Mouse (Mus musculus) layer of hippocampus, postnatal 25 days (tissue): ENCODE measurements around the gene Tm9sf4. TPM values are rescaled to one million over a fixed set of nuclear protein-coding genes. Genes with fewer than 3 reads are reported as not detected.

Experiments
- DNase-seq, 2 experiments: peaks; one replicate each; pipeline ENCODE4 v3.0.0; 2022; ENCODE audit warnings: mixed read lengths in 2 of 2, low spot score in 1 of 2; ENCODE audit errors: extremely low spot score in 1 of 2
- total RNA-seq, 2 experiments: library from RNA; stranded (reverse); gene quantifications; 2 replicates each; pipeline ENCODE4 v1.2.3; 2021

Tm9sf4 gene
- 10 to 100 TPM; 88.6 to 97.6 TPM for total RNA-seq

DNA sequence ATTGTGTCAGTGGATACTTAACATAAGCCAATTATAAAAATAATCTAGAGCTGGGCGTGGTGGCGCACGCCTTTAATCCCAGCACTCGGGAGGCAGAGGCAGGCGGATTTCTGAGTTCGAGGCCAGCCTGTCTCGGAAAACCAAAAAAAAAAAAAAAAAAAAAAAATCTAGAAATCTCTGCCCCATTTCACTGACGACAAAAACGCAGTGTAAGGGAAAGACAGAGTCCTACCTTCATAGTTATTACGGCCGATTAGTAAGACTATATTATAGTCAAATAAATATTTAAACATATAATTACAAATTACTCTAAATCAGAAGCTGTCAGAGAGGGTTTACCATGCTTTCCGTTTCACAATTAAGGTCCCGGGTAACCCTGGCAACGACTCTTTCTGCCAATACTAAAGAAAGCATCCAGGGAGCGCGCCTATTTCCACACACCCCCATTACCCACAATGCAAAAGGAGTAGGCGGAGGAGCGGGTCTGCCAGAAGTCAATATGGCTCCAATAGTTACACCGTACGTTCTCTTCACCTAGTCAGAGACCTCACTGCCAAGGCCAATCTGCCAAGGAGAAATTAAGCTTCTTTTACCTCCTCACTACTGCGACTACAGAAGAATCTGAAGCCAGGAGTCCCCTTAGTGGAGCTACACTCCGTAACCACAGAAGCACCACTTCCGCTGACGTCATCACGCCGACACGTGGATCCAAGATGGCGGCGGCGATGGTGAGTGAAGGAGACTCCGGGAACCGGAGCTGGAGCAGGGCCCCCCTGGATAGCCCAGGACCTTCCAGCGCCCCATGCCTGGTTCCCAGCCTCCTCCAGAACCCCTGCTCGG is at the start of gene Tm9sf4:
Tm9sf4 (plus strand) TSS at position 460 of the 840 bp plus-strand sequence.
- DNase-seq, result peak; percentile 89 to 95

DNA sequence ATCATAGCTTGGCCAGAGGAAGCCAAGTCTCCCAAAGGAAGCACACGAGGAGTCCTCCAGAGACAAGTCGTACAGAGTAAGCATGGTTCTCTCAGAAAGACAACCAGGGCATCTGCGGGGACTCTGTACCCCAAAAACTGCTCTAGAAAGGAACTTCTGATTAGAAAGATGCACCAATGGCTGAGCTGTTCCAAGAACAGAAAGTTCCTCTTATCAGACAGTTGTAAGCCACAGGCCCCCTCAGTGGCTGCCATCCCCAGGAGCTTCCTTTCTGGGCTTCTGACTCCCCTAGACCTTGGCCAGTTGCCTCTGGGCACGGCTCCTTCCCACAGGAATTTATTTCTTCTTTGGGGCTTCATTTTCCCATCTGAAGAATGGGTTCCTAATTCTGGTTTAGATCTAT is 45.4 kb upstream of the Tm9sf4 start:
- no peak for DNase-seq

- DNase-seq, result no peak
Observed at GRCm38 (mm10) chr2:153117051-153117486, 44.0 kb upstream of the Tm9sf4 start.

- DNase-seq, result no peak
Observed at GRCm38 (mm10) chr2:153119488-153119887, 41.6 kb upstream of the Tm9sf4 start.

- DNase-seq, result no peak
Observed at GRCm38 (mm10) chr2:153120126-153120525, 41.0 kb upstream of the Tm9sf4 start.

- no peak for DNase-seq
Observed at GRCm38 (mm10) chr2:153121821-153122615, 39.1 kb upstream of the Tm9sf4 start.

DNA sequence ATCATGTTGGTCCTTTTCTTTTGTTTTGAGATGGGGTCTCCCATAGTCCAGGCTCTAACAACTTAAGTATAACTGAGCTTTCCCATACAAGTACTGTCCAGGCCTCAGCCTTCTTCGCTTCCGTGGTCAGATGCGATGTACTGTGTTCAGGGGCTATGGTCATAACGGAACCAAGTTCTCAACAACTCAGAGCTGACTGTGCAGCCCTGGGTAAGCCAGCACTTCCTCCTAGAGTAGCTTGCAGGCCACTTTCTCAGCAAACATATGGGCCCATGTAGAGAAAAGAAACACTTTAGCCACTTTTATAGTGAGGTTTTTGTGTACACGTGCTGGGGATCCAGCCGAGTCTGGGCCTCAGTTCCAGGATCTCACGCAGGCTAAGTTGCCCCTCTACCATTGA is 38.4 kb upstream of the Tm9sf4 start:
- DNase-seq, result no peak

DNA sequence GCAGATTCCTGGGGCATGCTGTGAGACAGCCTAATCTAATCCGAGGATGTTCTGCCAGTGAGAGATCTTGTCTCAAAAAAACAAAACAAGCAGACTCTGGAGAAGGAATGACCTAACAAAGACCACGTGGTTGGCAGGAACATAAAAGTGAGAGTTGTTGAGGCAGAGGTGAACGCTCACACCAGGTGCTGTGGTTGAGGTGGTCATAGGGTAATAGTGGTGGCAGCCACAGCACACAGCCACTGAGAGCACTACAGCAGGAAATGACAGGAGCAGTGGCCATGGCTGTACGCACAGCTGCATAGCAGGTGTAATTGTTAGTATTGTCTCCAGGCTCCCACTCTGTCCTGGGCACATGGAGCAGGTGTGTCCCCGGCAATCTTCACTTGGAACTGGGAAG is 35.2 kb upstream of the Tm9sf4 start:
- no peak for DNase-seq

DNA sequence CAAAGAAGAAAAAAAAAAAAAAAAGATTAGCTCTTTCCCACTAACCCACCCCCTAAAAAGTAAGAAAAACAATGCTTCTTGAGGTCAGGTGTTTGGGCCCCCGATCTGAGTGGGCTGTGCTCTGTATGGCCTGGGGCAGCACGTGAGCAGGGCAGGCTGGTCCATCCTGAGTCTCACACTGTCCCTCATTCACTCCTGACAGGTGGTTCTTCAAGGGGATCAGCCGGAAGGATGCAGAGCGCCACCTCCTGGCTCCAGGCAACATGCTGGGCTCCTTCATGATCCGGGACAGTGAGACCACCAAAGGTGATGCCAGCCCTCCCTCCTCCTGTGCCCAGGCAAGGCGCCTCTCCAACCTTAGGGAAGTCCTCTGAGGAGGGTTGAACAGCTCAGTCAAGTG is 30.1 kb upstream of the Tm9sf4 start:
- peak in 1 of 2 experiments; percentile 21 for DNase-seq

DNA sequence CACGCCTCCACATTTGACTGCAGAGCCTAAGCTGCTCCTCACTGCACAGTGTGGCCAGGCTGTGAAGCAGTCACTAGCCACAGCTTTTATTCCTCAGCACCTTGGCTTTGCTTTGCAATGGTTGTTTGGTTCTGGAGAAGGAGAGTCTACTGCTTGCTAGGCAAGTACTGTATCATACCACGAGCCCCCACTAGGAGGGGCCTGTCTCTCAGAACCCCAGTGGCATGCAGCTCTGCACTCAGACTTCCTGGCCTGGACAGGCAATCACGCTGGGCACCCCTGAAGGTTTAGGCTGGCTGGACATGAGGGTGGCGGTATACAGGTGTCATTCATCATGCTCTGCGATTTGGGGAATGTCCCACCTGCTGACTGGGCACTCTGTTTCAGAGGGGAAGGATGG is 26.9 kb upstream of the Tm9sf4 start:
- DNase-seq, result no peak

GRCm38 (mm10) chr2:153136211-153136610 is 24.9 kb upstream of the Tm9sf4 start:
- no peak for DNase-seq

DNA sequence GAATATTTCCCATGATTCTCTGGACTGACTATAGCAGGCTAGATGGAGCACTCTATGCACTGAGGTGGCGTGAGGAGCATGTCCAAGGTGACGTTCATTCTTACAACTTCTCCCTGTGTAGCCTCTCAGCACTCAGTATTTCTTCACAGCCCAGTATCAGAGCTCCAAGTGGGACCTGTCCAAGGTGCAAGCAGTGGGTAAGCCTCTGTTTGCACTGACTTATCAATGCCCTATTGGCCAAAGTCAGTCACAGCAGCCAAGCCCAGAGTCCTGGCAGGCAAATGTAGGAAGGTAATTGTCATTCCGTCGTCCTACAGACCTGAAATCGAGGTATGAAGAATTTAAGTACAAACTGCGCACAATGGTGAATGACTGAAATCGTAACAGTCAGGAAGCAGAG is 21.9 kb upstream of the Tm9sf4 start:
- no peak for DNase-seq

DNA sequence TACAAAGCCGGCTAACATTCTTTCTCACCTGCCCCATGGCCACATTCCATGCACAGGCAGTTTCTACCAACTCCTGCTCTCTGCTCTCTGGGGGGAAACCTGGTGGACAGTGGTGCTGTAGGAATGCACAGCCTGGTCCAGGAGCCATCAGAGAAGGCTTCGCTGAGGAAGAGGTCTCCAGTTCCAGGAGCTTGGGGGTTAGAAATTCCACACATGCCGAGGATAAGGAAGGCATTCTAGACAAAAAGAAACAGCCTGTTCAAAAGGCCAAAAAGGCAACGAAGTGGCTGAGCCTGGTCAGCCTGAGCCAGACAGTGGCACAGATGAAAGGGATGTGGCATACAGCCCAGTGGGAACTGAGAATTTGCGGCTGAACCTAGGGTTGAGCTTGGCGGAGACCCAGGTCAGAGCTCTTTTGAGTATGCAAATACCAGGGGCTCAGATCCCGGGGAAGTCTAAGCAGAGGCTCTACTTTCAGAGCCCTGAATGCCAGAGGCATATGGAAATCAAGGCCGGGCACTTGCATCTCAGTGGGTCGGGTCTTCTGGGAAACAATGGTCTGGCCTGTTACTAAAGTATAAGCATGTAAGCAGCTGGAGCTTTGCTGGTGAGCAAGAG is 21.0 kb upstream of the Tm9sf4 start:
- DNase-seq, result peak in 1 of 2 experiments; percentile 17

DNA sequence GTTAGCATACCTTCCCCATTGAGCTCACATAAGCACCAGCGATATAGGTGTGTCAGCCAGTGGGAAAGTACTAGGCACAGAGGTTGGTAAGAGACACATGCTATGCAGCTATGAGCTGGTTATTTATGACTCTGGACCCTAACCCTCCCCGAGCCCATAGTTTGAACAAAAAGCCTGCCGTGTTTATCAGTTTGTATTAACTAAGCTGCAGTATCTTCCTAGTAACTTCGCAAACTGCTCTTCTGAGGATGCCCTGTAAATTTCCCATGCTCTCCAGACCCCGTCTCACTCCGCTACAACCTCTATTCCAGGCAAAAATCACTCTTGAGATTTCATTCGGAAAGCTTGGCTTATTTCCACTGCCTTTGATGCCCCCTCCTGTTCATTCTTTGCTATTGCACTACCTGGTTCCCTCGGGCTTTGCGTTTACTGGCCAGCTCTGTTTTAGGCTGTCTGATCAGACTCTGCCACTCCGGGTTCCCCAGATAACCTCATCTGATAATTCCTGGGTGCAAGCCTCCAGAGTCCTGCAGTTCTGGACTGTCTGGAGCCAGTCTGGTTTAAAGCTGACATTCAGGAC is 18.4 kb upstream of the Tm9sf4 start:
- peak; percentile 25 to 59 for DNase-seq

DNA sequence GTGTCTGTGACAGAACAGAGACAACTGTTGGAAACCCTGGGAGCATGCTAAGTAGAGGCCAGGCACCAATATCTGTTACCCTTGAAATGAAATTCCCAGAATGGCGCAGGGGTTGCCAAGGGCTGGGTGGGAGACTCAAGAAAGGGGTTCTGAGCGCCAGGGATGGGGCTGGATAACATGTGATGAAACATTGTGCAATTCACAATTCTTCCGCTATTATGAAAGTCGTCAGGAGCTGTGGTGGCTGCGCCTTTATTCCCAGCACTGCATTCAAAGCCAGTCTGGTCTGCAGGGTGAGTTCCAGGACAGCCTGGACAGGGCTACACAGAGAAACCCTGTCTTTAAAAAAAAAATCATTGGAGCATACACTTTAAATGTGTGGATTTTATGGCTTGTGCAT is 15.8 kb upstream of the Tm9sf4 start:
- DNase-seq, result no peak

GRCm38 (mm10) chr2:153147236-153147635 is 13.9 kb upstream of the Tm9sf4 start:
- DNase-seq, result no peak

GRCm38 (mm10) chr2:153147715-153148114 is 13.4 kb upstream of the Tm9sf4 start:
- peak; percentile 53 to 76 for DNase-seq

DNA sequence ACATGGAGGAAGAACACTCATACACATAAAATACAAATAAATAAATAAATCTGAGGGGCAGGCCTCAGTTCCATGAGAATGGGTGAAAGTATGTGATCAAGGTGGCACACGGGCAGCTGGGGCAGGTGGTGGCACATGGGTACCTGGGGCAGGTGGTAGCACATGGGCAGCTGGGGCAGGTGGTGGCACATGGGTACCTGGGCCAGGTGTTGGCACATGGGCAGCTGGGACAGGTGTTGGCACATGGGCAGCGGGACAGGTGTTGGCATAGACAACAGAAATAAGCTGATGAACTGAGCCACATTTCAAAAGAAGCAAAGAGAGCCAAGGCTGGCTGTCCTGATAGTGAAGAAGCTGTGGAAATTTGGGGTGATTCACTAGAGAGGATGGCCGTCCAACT is 11.4 kb upstream of the Tm9sf4 start:
- no peak for DNase-seq

- no peak for DNase-seq
Observed at GRCm38 (mm10) chr2:153151026-153151425, 10.1 kb upstream of the Tm9sf4 start.

DNA sequence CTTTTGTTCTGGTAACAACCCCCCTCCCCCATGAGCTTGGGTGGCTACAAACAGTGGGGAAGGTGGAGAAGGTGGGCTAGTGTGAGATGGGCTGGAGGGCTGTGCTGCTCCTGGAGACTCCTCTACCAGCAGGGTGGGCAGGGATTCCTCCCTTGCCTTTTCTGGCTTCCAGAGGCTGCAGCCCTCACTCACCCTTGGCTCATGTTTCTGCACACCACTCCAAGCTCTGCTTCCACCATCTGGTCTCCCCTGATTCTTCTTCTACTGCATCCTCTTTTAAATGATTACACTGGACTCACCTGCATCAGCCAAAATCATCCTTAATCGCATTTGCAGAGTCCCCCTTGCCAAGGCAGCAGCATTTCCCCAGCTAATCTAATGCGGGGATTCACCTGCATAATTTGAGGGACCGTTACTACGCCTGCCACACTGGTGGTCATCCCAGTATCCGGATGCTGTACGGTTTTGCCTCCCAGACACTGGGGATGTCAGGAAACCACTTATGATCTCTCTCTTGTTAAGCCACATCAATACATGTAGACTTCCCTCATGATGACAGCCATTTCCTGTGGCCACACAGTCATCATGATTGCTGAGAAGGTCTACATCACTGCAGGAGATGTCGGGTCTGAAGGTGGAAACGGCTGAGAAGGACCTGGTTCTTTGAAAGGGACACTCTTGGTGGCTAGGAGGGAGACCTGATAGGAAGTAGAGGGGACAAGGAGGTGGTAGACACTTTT is 9.0 kb upstream of the Tm9sf4 start:
- no peak for DNase-seq
